Mouse (Mus musculus) macrophage (primary cell): ENCODE data around the gene Reln. TPM values are rescaled to one million over a fixed set of nuclear protein-coding genes. Genes with fewer than 3 reads are reported as not detected.

ENCODE experiments used
- H3K27ac ChIP-seq: fragments of 350-480 bp; formaldehyde crosslinking; 2 replicates; pipeline ENCODE4 v1.9.0; 2021
- H3K36me3 ChIP-seq: fragments of 350-480 bp; formaldehyde crosslinking; 2 replicates; pipeline ENCODE4 v1.9.0; 2021; ENCODE audit errors: inconsistent target
- H3K4me3 ChIP-seq: fragments of 350-480 bp; formaldehyde crosslinking; 2 replicates; pipeline ENCODE4 v1.9.0; 2021; ENCODE audit errors: inconsistent target
- H3K79me2 ChIP-seq: fragments of 350-480 bp; formaldehyde crosslinking; 2 replicates; pipeline ENCODE4 v1.9.0; 2021; ENCODE audit errors: inconsistent target
- WGBS: methylation state at CpG from one replicate; pipeline ENCODE4 v1.1.7; 2026; ENCODE audit warnings: inconsistent platforms; ENCODE audit not compliant: missing documents; 5-methylcytosine and 5-hydroxymethylcytosine counted together
- polyA plus RNA-seq: library from polyadenylated mRNA; stranded (reverse); fragments of 250-400 nt; gene quantifications from 3 replicates; pipeline ENCODE4 v1.2.4, GENCODE M21; 2018; ENCODE audit warnings: inconsistent platforms

Reln gene
- polyA plus RNA-seq, 1 experiment from 2014 or later: not detected

GRCm38 (mm10) chr5:22224515-22224914, 120.0 kb downstream of the Reln start:
- Histone ChIP-seq H3K4me3 (no peak overlapping the region), H3K27ac (no peak overlapping the region), H3K79me2 (no peaks in the 10 kb centered on the region), H3K36me3 (no peaks in the 10 kb centered on the region)
- WGBS: 29% methylated on average over 3 of the region's 4 CpGs

DNA sequence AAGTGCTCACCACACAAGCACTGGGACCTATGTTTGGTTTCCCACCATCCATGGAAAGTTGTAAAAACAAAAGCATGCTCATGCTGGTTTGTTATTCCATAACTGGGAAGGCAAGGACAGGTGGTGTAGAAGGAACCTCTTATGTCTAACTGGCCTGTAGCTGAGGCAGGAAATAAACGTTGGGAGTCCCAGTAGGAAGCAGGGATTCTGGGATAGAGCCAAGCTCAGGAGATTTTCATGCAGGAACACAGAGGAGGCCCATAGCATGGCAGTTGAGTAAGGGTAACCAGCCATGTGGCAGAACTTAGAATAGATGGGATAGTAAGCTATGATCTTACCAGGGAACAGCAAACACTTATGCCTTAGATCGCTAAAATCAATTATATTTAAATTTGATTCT, 120.6 kb downstream of the Reln start:
- 78% methylated on average over 2 of the region's 2 CpGs for WGBS
- H3K4me3 ChIP-seq: no peak overlapping the region
- no peak overlapping the region for H3K27ac ChIP-seq
- no peaks in the 10 kb centered on the region for H3K79me2 ChIP-seq
- H3K36me3 ChIP-seq: no peaks in the 10 kb centered on the region

DNA sequence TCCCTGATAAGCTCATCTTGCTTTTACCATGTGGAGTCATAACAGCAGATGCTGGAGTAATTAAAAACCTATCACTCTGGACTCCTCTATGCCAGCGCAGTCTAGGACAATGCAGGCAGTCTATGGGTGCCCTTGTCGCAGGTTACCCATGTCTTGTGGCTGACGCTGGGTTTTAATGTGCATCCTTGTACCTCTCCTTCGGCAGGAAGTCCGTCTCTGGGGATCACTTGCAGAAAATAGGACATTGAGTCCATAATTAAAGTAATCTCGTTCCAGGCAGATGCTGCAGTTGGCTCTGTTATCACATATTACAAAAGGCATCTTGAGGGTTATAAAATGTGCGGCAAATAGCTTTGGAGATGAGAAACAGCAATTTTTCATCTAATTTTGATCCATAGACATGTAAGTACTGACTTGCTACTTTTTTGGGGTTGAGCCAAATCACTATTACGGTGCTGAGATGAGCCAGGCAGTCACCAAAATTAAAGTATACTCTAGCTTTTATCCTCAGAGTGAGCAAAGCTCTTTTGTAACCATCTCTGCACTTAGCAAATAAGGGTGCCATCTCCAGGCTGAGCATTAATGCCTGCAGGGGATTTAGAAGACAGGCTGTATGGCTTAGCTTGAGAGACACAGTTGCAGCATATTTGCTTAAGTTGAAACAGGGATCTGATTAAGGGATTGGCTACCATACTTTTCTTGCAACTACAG, 136.0 kb downstream of the Reln start:
- H3K79me2 ChIP-seq: no peaks in the 10 kb centered on the region
- H3K4me3 ChIP-seq: no peak overlapping the region
- H3K27ac ChIP-seq: no peak overlapping the region
- no peaks in the 10 kb centered on the region for H3K36me3 ChIP-seq
- 90% methylated on average over 8 of the region's 8 CpGs for WGBS

DNA sequence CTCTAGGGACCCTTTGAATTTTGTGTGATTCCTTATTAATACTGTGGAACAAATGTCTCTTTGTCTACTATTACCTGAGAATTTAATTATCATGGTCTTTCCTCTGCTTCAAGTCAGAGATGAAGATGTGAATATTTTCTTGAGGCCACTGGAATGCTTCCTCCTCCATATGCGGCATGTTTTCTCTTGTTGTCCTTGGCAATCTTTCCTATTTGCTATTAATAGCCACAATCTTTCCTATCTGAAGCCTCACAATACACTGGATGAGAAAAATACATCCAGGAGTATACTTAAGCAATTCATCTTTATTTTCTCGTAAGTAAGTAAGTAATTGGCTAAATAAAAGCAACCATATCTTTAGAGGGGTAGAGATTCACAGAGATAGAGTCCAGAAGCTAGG, 146.6 kb downstream of the Reln start:
- no peaks in the 10 kb centered on the region for H3K36me3 ChIP-seq
- H3K79me2 ChIP-seq: no peaks in the 10 kb centered on the region
- 78% methylated on average over 2 of the region's 2 CpGs for WGBS
- H3K4me3 ChIP-seq: no peak overlapping the region
- no peak overlapping the region for H3K27ac ChIP-seq

DNA sequence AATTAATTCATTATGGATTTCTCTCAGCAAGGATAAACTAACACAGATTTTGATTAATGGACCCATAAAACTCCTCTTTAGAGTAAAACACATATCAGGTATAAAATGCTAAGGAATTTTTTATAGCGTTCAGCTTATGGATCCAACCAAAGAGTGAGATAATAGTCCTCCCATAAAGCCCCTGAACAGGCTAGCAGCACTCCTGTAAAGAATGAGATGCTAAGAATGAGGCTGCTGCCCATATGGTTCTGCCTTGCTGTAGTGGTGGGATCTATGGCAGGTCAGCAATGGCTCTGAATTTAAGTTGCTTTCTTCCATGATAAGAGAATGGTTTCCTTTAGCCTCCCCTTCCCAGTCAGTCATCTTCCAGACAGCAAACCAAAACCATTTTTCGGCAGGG, 147.6 kb downstream of the Reln start:
- H3K4me3 ChIP-seq: no peak overlapping the region
- H3K36me3 ChIP-seq: no peaks in the 10 kb centered on the region
- WGBS: 92% methylated on average over 2 of the region's 2 CpGs
- no peaks in the 10 kb centered on the region for H3K79me2 ChIP-seq
- no peak overlapping the region for H3K27ac ChIP-seq

GRCm38 (mm10) chr5:22196476-22196875, 148.0 kb downstream of the Reln start:
- Histone ChIP-seq H3K27ac (no peak overlapping the region), H3K36me3 (no peaks in the 10 kb centered on the region), H3K4me3 (no peak overlapping the region), H3K79me2 (no peaks in the 10 kb centered on the region)
- WGBS: 71% methylated on average over 4 of the region's 4 CpGs

- 93% methylated on average over 8 of the region's 8 CpGs for WGBS
- H3K27ac ChIP-seq: no peak overlapping the region
- no peaks in the 10 kb centered on the region for H3K79me2 ChIP-seq
- H3K4me3 ChIP-seq: no peak overlapping the region
- no peaks in the 10 kb centered on the region for H3K36me3 ChIP-seq
Measured at GRCm38 (mm10) chr5:22195352-22195941, 149.1 kb downstream of the Reln start.

GRCm38 (mm10) chr5:22191784-22192183, 152.7 kb downstream of the Reln start:
- Histone ChIP-seq H3K36me3 (no peaks in the 10 kb centered on the region), H3K27ac (no peak overlapping the region)
- 99% methylated on average over 7 of the region's 7 CpGs for WGBS

DNA sequence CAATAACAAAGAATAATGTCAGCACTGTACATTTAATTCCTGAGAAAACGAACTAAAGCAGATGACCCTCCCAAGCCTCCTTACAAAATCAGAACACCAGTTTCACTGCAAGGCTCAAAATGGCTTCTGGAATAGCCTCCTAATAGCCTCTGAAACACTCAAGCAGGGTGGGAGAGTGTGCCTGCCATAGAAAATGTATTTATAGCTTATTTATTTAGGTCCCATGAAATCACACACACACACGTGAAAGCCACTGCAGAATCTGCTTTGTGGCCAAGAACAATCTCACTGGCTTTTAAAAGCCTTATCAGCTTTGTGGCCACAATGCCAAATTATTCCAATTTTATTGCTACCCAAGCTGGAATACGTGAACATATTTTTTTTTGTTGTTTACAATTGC, 154.2 kb downstream of the Reln start:
- no peaks in the 10 kb centered on the region for H3K79me2 ChIP-seq
- no peaks in the 10 kb centered on the region for H3K36me3 ChIP-seq
- no peak overlapping the region for H3K4me3 ChIP-seq
- WGBS: 69% methylated on average over 3 of the region's 3 CpGs
- H3K27ac ChIP-seq: no peak overlapping the region

More at GRCm38 (mm10) chr5:22191784-22192183, 152.7 kb downstream of the Reln start:
- no peak overlapping the region for H3K4me3 ChIP-seq
- no peaks in the 10 kb centered on the region for H3K79me2 ChIP-seq

GRCm38 (mm10) chr5:22187599-22187998, 156.9 kb downstream of the Reln start:
- H3K79me2 ChIP-seq: no peaks in the 10 kb centered on the region
- no peak overlapping the region for H3K4me3 ChIP-seq
- H3K36me3 ChIP-seq: no peaks in the 10 kb centered on the region
- no peak overlapping the region for H3K27ac ChIP-seq
- 80% methylated on average over 3 of the region's 3 CpGs for WGBS

DNA sequence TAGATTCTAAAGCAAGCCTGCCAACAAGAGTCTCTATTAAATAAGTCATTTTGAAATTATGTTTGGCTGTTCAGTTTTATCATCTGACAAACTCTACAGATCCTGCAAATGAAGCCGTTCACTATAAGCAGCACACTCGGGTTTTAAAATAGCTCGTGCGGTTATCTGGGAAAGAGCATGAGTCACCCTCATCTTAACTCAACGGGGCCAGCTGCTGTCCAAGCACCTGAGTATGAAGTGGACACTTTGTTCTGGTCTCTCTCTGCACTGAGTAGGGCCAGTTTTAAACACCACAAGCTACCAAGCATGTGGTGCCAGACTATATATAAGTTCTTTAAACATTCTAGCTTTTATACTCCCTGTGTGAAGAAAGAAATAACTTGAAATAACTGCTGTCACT, 168.0 kb downstream of the Reln start:
- H3K36me3 ChIP-seq: no peaks in the 10 kb centered on the region
- H3K4me3 ChIP-seq: no peak overlapping the region
- no peaks in the 10 kb centered on the region for H3K79me2 ChIP-seq
- WGBS: 84% methylated on average over 5 of the region's 5 CpGs
- H3K27ac ChIP-seq: no peak overlapping the region

- Histone ChIP-seq H3K79me2 (no peaks in the 10 kb centered on the region), H3K27ac (no peak overlapping the region), H3K4me3 (no peak overlapping the region), H3K36me3 (no peaks in the 10 kb centered on the region)
- 90% methylated on average over 5 of the region's 5 CpGs for WGBS
Measured at GRCm38 (mm10) chr5:22171336-22171735, 173.2 kb downstream of the Reln start.

GRCm38 (mm10) chr5:22164060-22164934, 180.2 kb downstream of the Reln start:
- WGBS: 73% methylated on average over 10 of the region's 10 CpGs
- Histone ChIP-seq H3K27ac (no peak overlapping the region), H3K4me3 (no peak overlapping the region)

GRCm38 (mm10) chr5:22160935-22161334, 183.6 kb downstream of the Reln start:
- Histone ChIP-seq H3K36me3 (no peaks in the 10 kb centered on the region), H3K79me2 (no peaks in the 10 kb centered on the region), H3K4me3 (no peak overlapping the region), H3K27ac (no peak overlapping the region)
- WGBS: 10% methylated on average over 2 of the region's 2 CpGs

More at GRCm38 (mm10) chr5:22164060-22164934, 180.2 kb downstream of the Reln start:
- no peaks in the 10 kb centered on the region for H3K79me2 ChIP-seq
- H3K36me3 ChIP-seq: no peaks in the 10 kb centered on the region

- H3K36me3 ChIP-seq: no peaks in the 10 kb centered on the region
Measured at GRCm38 (mm10) chr5:22158754-22159153, 185.7 kb downstream of the Reln start.

More at GRCm38 (mm10) chr5:22158754-22159153, 185.7 kb downstream of the Reln start:
- no peaks in the 10 kb centered on the region for H3K79me2 ChIP-seq
- H3K4me3 ChIP-seq: no peak overlapping the region
- H3K27ac ChIP-seq: no peak overlapping the region
- 88% methylated on average over 11 of the region's 11 CpGs for WGBS
